Mouse (Mus musculus) gastrocnemius, postnatal 10 days (tissue): ENCODE data around the gene Slc24a3. TPM values are rescaled to one million over a fixed set of nuclear protein-coding genes. Genes with fewer than 3 reads are reported as not detected.
A peak's percentile ranks its signal among the peaks of the same experiment; 100 is the strongest.

Experiments used
- DNase-seq: peaks from one replicate; pipeline ENCODE4 v3.0.0; 2021; ENCODE audit warnings: mixed read lengths
- total RNA-seq, 2 experiments: library from RNA; stranded (reverse); gene quantifications; 2 replicates each; pipeline ENCODE4 v1.2.3; 2021

The Slc24a3 gene
- total RNA-seq, 2 experiments from 2014 or later, result 5.8 to 6.1 TPM

GRCm38 (mm10) chr2:145283746-145284145, 116.2 kb downstream of the Slc24a3 start:
- no peak for DNase-seq

DNA sequence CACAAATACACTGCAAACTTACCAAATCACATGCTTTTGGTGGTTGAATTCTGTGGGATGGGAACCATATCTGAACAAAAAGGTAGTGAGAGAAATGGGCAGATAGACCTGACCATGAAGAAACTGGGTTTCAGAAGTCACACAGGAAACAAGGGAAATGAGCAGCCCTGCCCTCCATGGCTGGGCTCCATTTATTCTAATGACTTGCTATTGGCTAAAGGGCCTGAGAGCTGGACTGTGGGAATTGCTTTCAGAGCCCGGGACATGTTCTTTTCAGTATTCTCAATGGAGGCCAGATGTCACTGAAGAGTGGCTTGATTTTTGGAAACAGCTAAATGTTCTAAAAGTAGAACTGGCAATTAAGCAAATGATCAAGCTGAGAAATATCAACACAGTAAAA, 120.9 kb downstream of the Slc24a3 start:
- DNase-seq, result no peak

GRCm38 (mm10) chr2:145291473-145291872, 123.9 kb downstream of the Slc24a3 start:
- DNase-seq, result no peak

DNA sequence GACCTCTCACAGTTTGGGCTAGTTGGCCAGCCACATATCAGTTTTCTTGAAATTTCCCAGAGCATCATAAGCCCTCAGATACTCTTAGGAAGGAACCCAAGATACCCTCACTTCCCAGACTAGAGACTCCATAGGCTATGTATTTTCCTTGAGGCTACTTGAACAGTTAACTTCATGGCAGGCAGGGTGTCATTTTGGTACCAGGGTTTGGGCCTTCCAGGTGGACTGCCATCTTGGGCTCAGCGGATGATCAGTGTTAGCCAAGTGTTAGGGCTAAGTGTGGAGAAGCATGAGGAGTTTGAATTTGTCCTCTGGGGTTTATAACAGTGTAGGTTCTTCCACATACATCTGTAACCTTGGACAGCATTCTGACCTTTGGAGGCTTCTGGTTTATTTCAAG, 124.6 kb downstream of the Slc24a3 start:
- DNase-seq, result no peak

DNA sequence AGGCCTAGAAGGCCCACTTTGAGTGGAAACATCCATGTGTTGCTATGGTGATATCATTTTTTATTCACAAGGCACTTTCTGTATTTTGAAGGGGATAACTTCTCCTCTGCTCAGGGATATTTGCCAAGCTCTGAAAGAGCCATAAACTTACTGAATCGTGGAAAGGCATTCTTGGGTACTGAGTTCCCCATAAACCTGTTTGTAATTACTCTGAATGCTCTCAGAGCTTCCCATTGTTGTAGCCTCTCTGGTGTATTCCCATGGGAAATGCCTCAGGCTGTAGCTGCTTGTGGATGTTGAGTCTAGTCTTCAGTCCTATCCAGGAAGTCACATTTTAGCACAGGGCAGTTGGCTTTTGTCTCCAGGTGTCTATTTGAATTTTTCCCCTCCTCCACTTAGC, 125.3 kb downstream of the Slc24a3 start:
- no peak for DNase-seq

GRCm38 (mm10) chr2:145296906-145297305, 129.4 kb downstream of the Slc24a3 start:
- DNase-seq, result no peak

GRCm38 (mm10) chr2:145299914-145300699, 132.6 kb downstream of the Slc24a3 start:
- DNase-seq, result no peak

DNA sequence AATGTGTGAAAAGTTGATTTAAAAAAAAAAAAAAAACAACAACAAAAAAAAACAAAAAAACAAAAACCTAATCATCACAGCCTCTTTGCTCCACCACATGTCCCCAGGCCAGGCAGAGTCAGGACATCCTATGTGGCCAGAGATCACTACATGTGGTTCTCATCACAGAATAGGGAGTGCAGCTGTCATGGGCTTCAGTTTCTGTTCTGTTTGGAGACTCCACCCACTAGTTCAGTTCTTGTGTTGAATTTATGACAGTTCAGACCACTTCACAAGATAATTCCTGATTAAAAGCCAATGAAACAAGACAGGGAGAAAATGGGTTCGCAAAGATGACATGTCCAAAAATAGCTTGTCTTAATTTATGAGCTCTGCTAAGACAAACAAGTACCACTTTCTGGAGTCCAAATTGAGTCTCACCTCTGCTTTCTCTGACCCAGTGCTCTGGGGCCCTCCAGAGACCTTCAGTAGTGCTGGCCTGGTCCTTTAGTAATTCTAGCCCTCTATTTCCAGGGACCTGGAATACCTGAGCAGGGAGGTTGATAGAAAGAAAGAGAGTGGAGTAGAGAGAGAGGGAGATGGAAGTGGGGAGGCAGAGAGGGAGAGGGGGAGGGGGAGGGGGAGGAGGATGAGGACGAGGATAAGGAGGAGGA, 139.8 kb downstream of the Slc24a3 start:
- no peak for DNase-seq

DNA sequence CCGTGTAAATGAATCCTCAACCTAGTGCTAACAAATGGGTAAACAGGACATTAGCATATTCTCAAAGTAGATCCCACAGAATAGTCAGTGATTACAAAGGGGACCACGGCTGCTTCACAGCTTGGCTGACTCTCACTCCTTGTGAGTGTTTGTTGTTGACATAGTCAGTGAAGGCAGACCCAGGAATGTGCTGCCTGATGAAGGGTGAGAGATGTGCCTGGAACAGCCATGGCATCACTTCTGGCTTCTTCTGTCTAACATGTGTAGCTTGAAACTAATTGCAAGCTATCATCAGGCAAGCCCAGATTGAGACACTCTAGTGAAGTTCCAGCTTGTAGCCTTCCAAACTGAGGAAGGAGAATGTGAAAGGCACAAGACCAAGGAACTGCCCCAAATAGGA, 151.4 kb downstream of the Slc24a3 start:
- no peak for DNase-seq

GRCm38 (mm10) chr2:145321287-145321686, 153.7 kb downstream of the Slc24a3 start:
- DNase-seq, result no peak

GRCm38 (mm10) chr2:145321755-145322154, 154.2 kb downstream of the Slc24a3 start:
- DNase-seq, result no peak

GRCm38 (mm10) chr2:145324477-145324876, 156.9 kb downstream of the Slc24a3 start:
- no peak for DNase-seq

DNA sequence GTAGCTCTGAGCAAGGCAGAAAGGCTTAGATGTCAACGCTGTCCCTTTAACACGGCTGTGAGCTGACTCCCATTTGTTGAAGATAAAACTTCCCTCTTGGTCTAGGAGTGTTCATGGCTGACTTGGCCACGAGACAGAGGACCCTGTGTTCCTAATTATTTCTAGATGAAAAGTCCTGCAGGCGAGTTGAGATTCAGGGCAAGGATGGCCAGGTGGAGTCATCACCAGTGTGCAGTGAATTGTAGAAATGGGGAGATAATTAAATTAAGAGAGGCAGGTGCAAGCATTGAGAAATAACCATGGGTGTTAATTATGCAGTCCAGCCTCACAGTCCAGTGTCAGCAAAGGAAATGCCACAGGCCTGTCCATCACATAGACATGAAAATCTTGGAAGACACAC, 158.3 kb downstream of the Slc24a3 start:
- no peak for DNase-seq

DNA sequence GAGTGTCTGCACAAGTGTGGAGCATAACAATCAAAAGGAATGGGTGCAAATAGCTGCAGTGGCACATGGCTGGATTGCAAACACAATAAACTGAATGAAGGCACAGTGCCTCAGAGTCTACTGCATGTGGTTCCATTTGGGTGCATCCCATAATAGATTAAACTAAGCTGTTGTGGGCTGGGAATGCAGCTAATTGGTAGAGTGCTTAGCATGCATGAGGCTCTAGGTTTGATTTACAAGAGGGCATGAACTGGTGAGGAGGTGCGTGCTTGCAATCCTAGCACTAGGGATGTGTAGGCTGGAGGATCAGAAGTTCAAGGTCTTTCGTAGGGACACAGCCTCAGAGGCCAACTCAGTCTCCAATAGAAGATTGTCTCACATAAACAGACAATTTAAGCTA, 159.0 kb downstream of the Slc24a3 start:
- no peak for DNase-seq

- DNase-seq, result peak; percentile 8
Measured at GRCm38 (mm10) chr2:145329756-145330155, 162.2 kb downstream of the Slc24a3 start.

- no peak for DNase-seq
Measured at GRCm38 (mm10) chr2:145331525-145331924, 164.0 kb downstream of the Slc24a3 start.

- no peak for DNase-seq
Measured at GRCm38 (mm10) chr2:145333466-145333865, 165.9 kb downstream of the Slc24a3 start.

DNA sequence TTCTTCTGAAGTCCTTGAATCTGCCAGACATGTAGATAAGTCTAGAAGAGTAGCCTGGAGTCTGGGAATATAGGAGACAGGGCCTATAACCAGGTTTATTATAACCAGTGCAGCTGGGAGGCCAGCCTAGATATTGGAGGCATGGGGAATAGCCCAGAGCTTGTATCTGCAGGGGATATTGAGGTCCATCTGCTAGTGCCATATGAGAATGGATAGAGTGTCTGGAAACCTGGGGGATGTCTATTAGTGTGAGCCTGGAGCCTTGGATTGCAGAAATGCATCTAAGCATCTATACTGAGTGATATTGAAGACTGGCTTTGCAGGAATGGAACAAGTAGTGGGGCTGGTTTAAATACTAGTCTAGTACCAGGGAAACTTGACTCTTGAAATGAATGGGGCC, 168.9 kb downstream of the Slc24a3 start:
- DNase-seq, result no peak

GRCm38 (mm10) chr2:145340816-145341215, 173.3 kb downstream of the Slc24a3 start:
- DNase-seq, result no peak

GRCm38 (mm10) chr2:145342956-145343355, 175.4 kb downstream of the Slc24a3 start:
- no peak for DNase-seq

GRCm38 (mm10) chr2:145344521-145344920, 177.0 kb downstream of the Slc24a3 start:
- DNase-seq, result no peak

- no peak for DNase-seq
Measured at GRCm38 (mm10) chr2:145353801-145354200, 186.2 kb downstream of the Slc24a3 start.

GRCm38 (mm10) chr2:145358236-145358942, 190.8 kb downstream of the Slc24a3 start:
- DNase-seq, result no peak
